Mouse (Mus musculus) C2C12 (cell line): ENCODE measurements around the gene Tubb5.

Experiments
- CEBPB ChIP-seq: IDR thresholded peaks from one replicate; pipeline ENCODE4 v1.6.1; 2011; ENCODE audit warnings: low read depth, mild to moderate bottlenecking, control low read depth, moderate library complexity
- CTCF ChIP-seq: IDR thresholded peaks from one replicate; pipeline ENCODE4 v1.5.1; 2011; ENCODE audit not compliant: control insufficient read depth, insufficient read depth, insufficient read length
- MAX ChIP-seq: IDR thresholded peaks from one replicate; pipeline ENCODE4 v1.6.1; 2011; ENCODE audit warnings: mild to moderate bottlenecking, control low read depth
- MYOD1 ChIP-seq: IDR thresholded peaks from one replicate; pipeline ENCODE4 v1.6.1; 2011; ENCODE audit warnings: low read depth; ENCODE audit not compliant: control insufficient read depth, insufficient read length
- USF1 ChIP-seq: IDR thresholded peaks from one replicate; pipeline ENCODE4 v1.6.1; 2011; ENCODE audit warnings: low read depth, mild to moderate bottlenecking, control low read depth, moderate library complexity

- TF ChIP-seq CTCF, result no peak
- TF ChIP-seq USF1, result no peak
- TF ChIP-seq MAX, result peak; percentile 52
- TF ChIP-seq CEBPB, result peak; percentile 35
- TF ChIP-seq MYOD1, result peak; percentile 4
Observed at GRCm38 (mm10) chr17:35841076-35841950, 3.2 kb upstream of the Tubb5 start, which contains the start of gene Mdc1.
